Mouse (Mus musculus): Measurements from ENCODE around the gene Grk6. TPM values are rescaled to one million over a fixed set of nuclear protein-coding genes. Genes with fewer than 3 reads are reported as not detected.

Grk6 gene
- total and polyA plus RNA-seq, 3 experiments = 83.2 to 96.7 TPM; not detected in 1

DNA sequence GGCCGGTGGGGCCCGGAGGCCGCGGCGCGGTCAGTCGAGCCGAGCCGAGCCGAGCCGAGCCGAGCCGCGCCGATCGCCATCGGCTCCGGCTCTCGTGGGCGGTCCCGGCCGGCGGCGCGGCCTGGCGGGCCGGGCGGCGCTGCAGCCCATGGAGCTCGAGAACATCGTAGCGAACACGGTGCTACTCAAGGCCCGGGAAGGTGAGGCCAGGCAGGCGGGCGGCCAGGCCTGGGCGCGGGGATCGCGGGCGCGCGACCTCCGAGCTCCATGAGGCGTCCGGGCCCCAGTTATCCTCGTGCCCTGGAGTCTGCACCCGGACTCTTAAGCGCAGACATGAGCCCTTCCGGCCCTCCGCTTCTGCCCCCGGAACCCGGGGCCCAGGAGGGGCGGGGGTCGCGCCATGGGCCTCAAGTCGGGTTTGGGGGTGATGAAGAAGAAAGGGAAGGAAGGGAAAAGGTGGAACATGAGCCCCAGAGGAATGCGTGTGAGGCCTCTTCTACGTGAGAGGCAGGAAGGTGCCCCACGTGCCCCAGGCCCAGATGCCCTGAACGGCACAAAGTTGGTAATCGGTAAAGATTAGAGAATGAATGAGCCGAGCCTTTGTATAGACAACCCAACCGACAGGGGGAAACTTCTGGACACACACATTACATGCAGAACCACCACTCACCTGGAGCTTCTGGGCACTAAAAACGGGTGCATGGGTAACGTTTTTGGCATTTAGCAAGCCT, 654 bp downstream of the Grk6 start (continued):
- TF ChIP-seq POLR2A (IDR thresholded peaks at IDR 0.05; ENCODE audit: control insufficient read depth in 1 of 2, insufficient read depth in 1 of 2, low read depth in 1 of 2, low read length in 2 of 2, poor library complexity in 1 of 2) = peak in 1 of 2 experiments; percentile 61; a peak in 2 of 4 replicates
- TF ChIP-seq NELFE (IDR thresholded peaks at IDR 0.05; ENCODE audit: low read depth, low read length) = 0 out of 2 replicates have a peak, but pooled peaks have one; percentile 13

DNA sequence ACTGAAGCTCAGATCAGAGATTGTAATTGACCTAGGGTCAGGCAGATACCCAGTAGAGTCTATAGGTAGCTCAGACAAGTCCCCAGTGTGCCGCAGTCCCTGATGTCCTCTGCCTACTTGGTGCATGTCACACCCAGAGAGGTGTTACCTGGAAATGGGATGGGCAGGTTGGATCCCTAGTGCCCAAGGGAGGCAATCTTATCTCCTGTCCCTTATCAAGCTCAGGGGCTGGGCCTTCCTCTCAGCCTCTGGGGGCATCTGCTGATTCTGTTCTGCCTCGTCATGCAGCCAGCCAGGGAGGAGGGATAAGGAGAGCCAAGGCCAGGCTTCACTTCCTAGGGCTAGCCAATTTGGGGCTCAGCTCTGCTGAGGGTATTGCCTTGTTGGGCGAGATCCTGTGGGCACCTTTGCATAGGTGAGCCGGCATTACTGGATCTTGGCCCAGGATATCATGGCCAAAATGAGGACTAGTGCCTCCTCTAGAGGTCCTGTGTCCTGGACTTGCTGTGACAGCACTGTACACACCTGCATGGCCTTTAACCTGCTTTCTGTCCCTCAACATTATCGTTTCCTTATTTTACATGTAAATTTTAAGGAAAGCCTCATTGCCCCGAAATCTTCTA, 1.7 kb downstream of the Grk6 start:
- peak overlapping the region; percentile 85 for H3K27ac ChIP-seq (ENCODE audit: control insufficient read depth, low read depth, low read length)
- peak; percentile 76 for DNase-seq (ENCODE audit: low read depth, low spot score)
- peak overlapping the region; percentile 80 to 83 for H3K4me3 ChIP-seq (ENCODE audit: control insufficient read depth in 1 of 2, insufficient read depth in 1 of 2, low read depth in 2 of 2, low read length in 2 of 2)
- H3K27me3 ChIP-seq (ENCODE audit: control insufficient read depth in 1 of 2, insufficient read depth in 2 of 2, low read length in 2 of 2) = no peaks in the 10 kb centered on the region
- H3K9ac ChIP-seq (ENCODE audit: control insufficient read depth, low read depth, low read length, poor library complexity, severe bottlenecking) = peak overlapping the region; percentile 94
- TF ChIP-seq MAFK (IDR thresholded peaks at IDR 0.05; ENCODE audit: borderline replicate concordance, low read depth, low read length) = peak; percentile 28; the same call in 1 of the 2 replicates
- TF ChIP-seq POLR2AphosphoS5 (IDR thresholded peaks at IDR 0.05; ENCODE audit: borderline replicate concordance, low read depth, low read length) = no peak
- peak; percentile 43; the same call in 1 of the 2 replicates for TF ChIP-seq HCFC1 (IDR thresholded peaks at IDR 0.05; ENCODE audit: low read depth, low read length)
- peak; percentile 51; the same call in 1 of the 2 replicates for TF ChIP-seq GABPA (IDR thresholded peaks at IDR 0.05; ENCODE audit: low read depth, low read length)
- peak; percentile 56; the same call in 1 of the 2 replicates for TF ChIP-seq RCOR1 (IDR thresholded peaks at IDR 0.05; ENCODE audit: low read depth, low read length)
- peak; percentile 40 for TF ChIP-seq TAL1 (IDR thresholded peaks at IDR 0.05; ENCODE audit: low read length)
- TF ChIP-seq SIN3A (IDR thresholded peaks at IDR 0.05; ENCODE audit: low read length) = peak; percentile 77
- TF ChIP-seq USF2 (IDR thresholded peaks at IDR 0.05; ENCODE audit: borderline replicate concordance in 1 of 2, insufficient read depth in 1 of 2, low read depth in 1 of 2, low read length in 2 of 2) = no peak
- no peak for TF ChIP-seq MYC (IDR thresholded peaks at IDR 0.05; ENCODE audit: low read depth, low read length)
- peak in 1 of 2 experiments; percentile 79; a peak in 2 of 4 replicates for TF ChIP-seq POLR2A (IDR thresholded peaks at IDR 0.05; ENCODE audit: control insufficient read depth in 1 of 2, insufficient read depth in 1 of 2, low read depth in 1 of 2, low read length in 2 of 2, poor library complexity in 1 of 2)
- peak; percentile 92 for TF ChIP-seq GATA1 (IDR thresholded peaks at IDR 0.05; ENCODE audit: low read depth, low read length)
- TF ChIP-seq MAZ (IDR thresholded peaks at IDR 0.05; ENCODE audit: low read depth, low read length) = peak; percentile 61; the same call in 1 of the 2 replicates
- TF ChIP-seq ELF1 (IDR thresholded peaks at IDR 0.05; ENCODE audit: low read depth, low read length) = no peak
- TF ChIP-seq EP300 (IDR thresholded peaks at IDR 0.05; ENCODE audit: low read depth in 1 of 2, low read length in 2 of 2) = peak; percentile 79 to 80
- peak; percentile 85 for TF ChIP-seq ETS1 (IDR thresholded peaks at IDR 0.05; ENCODE audit: low read depth, low read length)
- TF ChIP-seq NELFE (IDR thresholded peaks at IDR 0.05; ENCODE audit: low read depth, low read length) = peak; percentile 56
- TF ChIP-seq TBP (IDR thresholded peaks at IDR 0.05; ENCODE audit: low read depth, low read length) = peak; percentile 70
- TF ChIP-seq POLR2AphosphoS2 (IDR thresholded peaks at IDR 0.05; ENCODE audit: low read length) = peak; percentile 73
- peak; percentile 66; the same call in 1 of the 2 replicates for TF ChIP-seq TCF12 (IDR thresholded peaks at IDR 0.05; ENCODE audit: low read depth, low read length)
- no peaks in the 10 kb centered on the region for H3K9me3 ChIP-seq (replicated peaks; ENCODE audit: insufficient read depth, low read length)
- H3K4me1 ChIP-seq (ENCODE audit: control insufficient read depth in 1 of 2, insufficient read depth in 2 of 2, low read length in 2 of 2) = peaks cover 7 to 31% of the 10 kb centered on the region in 2 experiments
- peaks cover 2 to 18% of the 10 kb centered on the region in 2 experiments for H3K36me3 ChIP-seq (ENCODE audit: control insufficient read depth in 1 of 2, insufficient read depth in 2 of 2, low read length in 2 of 2)
- peaks cover 32% of the 10 kb centered on the region for H3K79me2 ChIP-seq (ENCODE audit: control insufficient read depth, insufficient read depth, low read length, poor library complexity)
